In the genomic region with DNA sequence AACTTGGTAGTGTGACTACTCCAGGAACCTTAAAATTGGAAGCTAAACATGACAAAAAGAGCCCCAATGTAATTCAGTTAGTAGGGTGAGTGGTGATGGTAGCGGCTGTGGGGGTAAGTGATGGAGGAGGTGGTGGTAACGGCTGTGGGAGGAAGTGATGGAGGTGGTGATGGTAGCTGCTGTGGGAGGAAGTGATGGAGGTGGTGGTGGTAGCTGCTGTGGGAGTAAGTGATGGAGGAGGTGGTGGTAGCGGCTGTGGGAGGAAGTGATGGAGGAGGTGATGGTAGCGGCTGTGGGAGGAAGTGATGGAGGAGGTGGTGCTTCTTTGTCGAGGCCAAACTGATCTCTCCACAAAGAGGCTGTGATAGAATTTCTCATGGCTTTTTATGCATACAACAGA, we compare ENCODE assay signal across 30 mouse cellular contexts.
A peak's percentile ranks its signal among the peaks of the same experiment; 100 is the strongest.
DNase-seq lines count a peak whose midpoint lies in the region; TF ChIP-seq lines count a peak whose summit lies in the region.
"Had no signal": no experiment of that assay in that cellular context is flagged by ENCODE, and none has a peak within 500 bp of the region (broad histone marks: within the 10 kb centered on the region; RNA-seq: fewer than 3 reads in every experiment).

No protein-coding gene starts in this region.

- TF ChIP-seq POLR2A in MEL (IDR thresholded peaks at IDR 0.05; ENCODE audit: control insufficient read depth in 1 of 2, insufficient read depth in 1 of 2, low read depth in 1 of 2, low read length in 2 of 2, poor library complexity in 1 of 2), result no peak

- no peaks in the 10 kb centered on the region for H3K79me2 ChIP-seq in MEL (ENCODE audit: control insufficient read depth, insufficient read depth, low read length, poor library complexity)

- no peak for TF ChIP-seq EP300 in MEL (IDR thresholded peaks at IDR 0.05; ENCODE audit: low read depth in 1 of 2, low read length in 2 of 2)

- H3K36me3 ChIP-seq in MEL (ENCODE audit: control insufficient read depth in 1 of 2, insufficient read depth in 2 of 2, low read length in 2 of 2), result no peaks in the 10 kb centered on the region
- peaks cover 10% of the 10 kb centered on the region for H3K36me3 ChIP-seq in megakaryocyte, embryonic 14.5 days (replicated peaks; ENCODE audit: low read length)
- H3K36me3 ChIP-seq: embryonic facial prominence, embryonic 10.5 days; embryonic facial prominence, embryonic 15.5 days; forebrain, embryonic 12.5 days; heart, embryonic 10.5 days; heart, embryonic 15.5 days; hindbrain, embryonic 12.5 days; limb, embryonic 12.5 days; liver, embryonic 15.5 days; lung, embryonic 15.5 days; midbrain, embryonic 12.5 days; neural tube, embryonic 15.5 days had no signal

- no peak overlapping the region for H3K4me3 ChIP-seq in MEL (ENCODE audit: control insufficient read depth in 1 of 2, insufficient read depth in 1 of 2, low read depth in 2 of 2, low read length in 2 of 2)
- H3K4me3 ChIP-seq in megakaryocyte, embryonic 14.5 days (replicated peaks), result peak overlapping the region; percentile 50
- H3K4me3 ChIP-seq: embryonic facial prominence, embryonic 10.5 days; embryonic facial prominence, embryonic 15.5 days; forebrain, embryonic 12.5 days; heart, embryonic 10.5 days; heart, embryonic 15.5 days; hindbrain, embryonic 12.5 days; limb, embryonic 12.5 days; liver, embryonic 15.5 days; lung, embryonic 15.5 days; midbrain, embryonic 12.5 days; neural tube, embryonic 15.5 days had no signal

- H3K27ac ChIP-seq in MEL (ENCODE audit: control insufficient read depth, low read depth, low read length), result no peak overlapping the region
- H3K27ac ChIP-seq: embryonic facial prominence, embryonic 10.5 days; embryonic facial prominence, embryonic 15.5 days; forebrain, embryonic 12.5 days; heart, embryonic 10.5 days; heart, embryonic 15.5 days; hindbrain, embryonic 12.5 days; hindbrain, postnatal 0 days; limb, embryonic 12.5 days; liver, embryonic 15.5 days; lung, embryonic 15.5 days; midbrain, embryonic 12.5 days; neural tube, embryonic 15.5 days; stomach, postnatal 0 days had no signal

- intact Hi-C loops in left cerebral cortex, postnatal 4 days (cut with DNase I), result no loop called here

- TF ChIP-seq RAD21 in MEL (IDR thresholded peaks at IDR 0.05; ENCODE audit: low read depth, low read length), result no peak

- no peak for TF ChIP-seq CTCF in MEL (IDR thresholded peaks at IDR 0.05 in 2 of 3, conservative IDR thresholded peaks at IDR 0.05 in 1 of 3; ENCODE audit: control insufficient read depth in 1 of 3, insufficient read depth in 1 of 3, low read depth in 2 of 3, low read length in 3 of 3, poor library complexity in 1 of 3, severe bottlenecking in 1 of 3)

- no peaks in the 10 kb centered on the region for H3K4me1 ChIP-seq in MEL (ENCODE audit: control insufficient read depth in 1 of 2, insufficient read depth in 2 of 2, low read length in 2 of 2)
- peaks cover 33% of the 10 kb centered on the region for H3K4me1 ChIP-seq in megakaryocyte, embryonic 14.5 days
- H3K4me1 ChIP-seq: embryonic facial prominence, embryonic 10.5 days; embryonic facial prominence, embryonic 15.5 days; heart, embryonic 10.5 days; limb, embryonic 12.5 days; liver, embryonic 15.5 days; lung, embryonic 15.5 days had no signal

- no peak overlapping the region for H3K9ac ChIP-seq in MEL (ENCODE audit: control insufficient read depth, low read depth, low read length, poor library complexity, severe bottlenecking)
- H3K9ac ChIP-seq: embryonic facial prominence, embryonic 15.5 days; forebrain, embryonic 12.5 days; forebrain, postnatal 0 days; heart, embryonic 15.5 days; hindbrain, embryonic 12.5 days; limb, embryonic 12.5 days; liver, embryonic 15.5 days; lung, embryonic 15.5 days; midbrain, embryonic 12.5 days; neural tube, embryonic 15.5 days had no signal

- H3K27me3 ChIP-seq in MEL (ENCODE audit: control insufficient read depth in 1 of 2, insufficient read depth in 2 of 2, low read length in 2 of 2), result no peaks in the 10 kb centered on the region
- H3K27me3 ChIP-seq in megakaryocyte, embryonic 14.5 days (replicated peaks), result no peaks in the 10 kb centered on the region
- H3K27me3 ChIP-seq: embryonic facial prominence, embryonic 15.5 days; forebrain, embryonic 12.5 days; heart, embryonic 15.5 days; hindbrain, embryonic 12.5 days; limb, embryonic 12.5 days; liver, embryonic 15.5 days; lung, embryonic 15.5 days; midbrain, embryonic 12.5 days; neural tube, embryonic 15.5 days had no signal

- DNase-seq in CD4-positive, CD25-positive, alpha-beta regulatory T cell, adult 2 months (ENCODE audit: low read depth, low spot score), result peak; percentile 41
- DNase-seq in MEL (ENCODE audit: low read depth, low spot score), result peak; percentile 10
- DNase-seq in left cerebral cortex, postnatal 4 days, result no peak
- no peak for DNase-seq in cerebellum, adult 11 months
- no peak for DNase-seq in urinary bladder, postnatal 36 days (ENCODE audit: low spot score in 2 of 2)
- DNase-seq: adrenal gland, postnatal 10 days; cerebellum, adult 18-20 months; cerebellum, postnatal 14 days; forebrain, postnatal 0 days; gastrocnemius, postnatal 14 days; kidney, adult 9 months; kidney, postnatal 10 days; layer of hippocampus, adult 9-11 months; right cerebral cortex, postnatal 25 days; spleen, adult 18-20 months; thymus, adult 18-20 months had no signal

- no peaks in the 10 kb centered on the region for H3K9me3 ChIP-seq in MEL (replicated peaks; ENCODE audit: insufficient read depth, low read length)
- peaks cover 7% of the 10 kb centered on the region for H3K9me3 ChIP-seq in megakaryocyte, embryonic 14.5 days
- H3K9me3 ChIP-seq: embryonic facial prominence, embryonic 10.5 days; embryonic facial prominence, embryonic 15.5 days; forebrain, embryonic 12.5 days; heart, embryonic 10.5 days; heart, embryonic 15.5 days; hindbrain, embryonic 12.5 days; limb, embryonic 12.5 days; liver, embryonic 15.5 days; lung, embryonic 15.5 days; midbrain, embryonic 12.5 days; neural tube, embryonic 15.5 days had no signal

TF ChIP-seq in MEL, 35 proteins besides CTCF, POLR2A, EP300 and RAD21:
- TF ChIP-seq JUND (IDR thresholded peaks at IDR 0.05; ENCODE audit: low read depth, low read length) (no peak), ZNF384 (IDR thresholded peaks at IDR 0.05; ENCODE audit: low read depth, low read length) (no peak), BHLHE40 (IDR thresholded peaks at IDR 0.05; ENCODE audit: borderline replicate concordance, low read depth, low read length) (no peak), GABPA (IDR thresholded peaks at IDR 0.05; ENCODE audit: low read depth, low read length) (no peak), MAZ (IDR thresholded peaks at IDR 0.05; ENCODE audit: low read depth, low read length) (no peak), MEF2A (IDR thresholded peaks at IDR 0.05; ENCODE audit: extremely low read depth, insufficient replicate concordance, low read depth, low read length, poor library complexity, severe bottlenecking) (no peak), ZMIZ1 (IDR thresholded peaks at IDR 0.05; ENCODE audit: low read depth, low read length) (no peak), ZC3H11A (IDR thresholded peaks at IDR 0.05; ENCODE audit: low read depth, low read length) (no peak), NRF1 (IDR thresholded peaks at IDR 0.05; ENCODE audit: insufficient read depth, low read depth, low read length, poor library complexity, severe bottlenecking) (no peak), SIN3A (IDR thresholded peaks at IDR 0.05; ENCODE audit: low read length) (no peak)
TF ChIP-seq in MEL: peak in this region for 0.

Comparison
In these comparisons a context has a peak if more than half of its experiments do, and no peak if none do; other contexts are left out.
1. DNase-seq: peak in CD4-positive, CD25-positive, alpha-beta regulatory T cell, adult 2 months (single experiment) and MEL (single experiment); none in left cerebral cortex, postnatal 4 days (single experiment), cerebellum, adult 11 months (single experiment) and urinary bladder, postnatal 36 days (0 of 2).